Mouse (Mus musculus): ENCODE data around the gene Tulp2.

GRCm38 (mm10) chr7:45537602-45538001 is 55.9 kb downstream of the Tulp2 start:
- no peak for TF ChIP-seq CTCF (IDR thresholded peaks at IDR 0.05; ENCODE audit: extremely low read depth, insufficient read depth, low read length)
- TF ChIP-seq POLR2A (IDR thresholded peaks at IDR 0.05; ENCODE audit: extremely low read depth, insufficient read depth, low read length), result no peak

Data from cortical plate, adult 2 months (tissue).